Mouse (Mus musculus): ENCODE measurements at regions not wholly inside any gene's neighbourhood (a gene's known extent, or its start where the extent isn't known, plus 50 kb on each side); places are given as distances from the start of the nearest gene placed in this dataset.
A peak's percentile ranks its signal among the peaks of the same experiment; 100 is the strongest.

DNA sequence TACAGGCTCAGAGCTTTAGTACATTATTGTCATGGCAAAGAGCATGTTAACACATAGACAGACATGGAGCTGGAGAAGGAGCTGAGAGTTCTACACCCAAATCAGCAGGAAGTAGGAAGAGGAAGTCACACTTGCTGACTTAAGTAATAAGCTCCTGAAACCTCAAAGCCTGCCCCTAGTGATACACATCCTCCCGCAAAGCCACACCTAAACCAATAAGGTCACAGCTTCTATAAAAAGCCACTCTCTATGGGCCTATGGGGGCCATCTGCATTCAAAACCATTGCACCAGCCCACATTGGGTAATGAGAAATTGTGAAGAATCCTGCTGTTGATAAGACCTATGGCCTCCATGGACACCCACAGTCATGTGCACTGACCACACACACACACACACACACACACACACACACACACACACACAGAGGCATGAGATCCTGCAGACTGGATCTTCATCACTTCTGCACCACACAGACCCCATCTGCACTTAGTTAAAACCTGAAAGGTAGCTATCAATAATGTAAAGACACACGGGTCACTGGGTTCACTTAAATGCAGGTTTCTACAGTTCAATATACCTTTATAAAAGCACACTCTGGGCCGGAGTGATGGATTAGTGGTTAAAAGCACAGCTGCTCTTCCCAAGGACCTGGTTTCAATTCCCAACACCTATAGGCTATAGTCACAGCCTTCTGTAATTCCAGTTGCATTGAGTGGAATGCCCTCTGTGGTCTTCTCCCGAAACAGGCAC, 230.0 kb upstream of the Lrig3 start:
- H3K27ac ChIP-seq: no peak overlapping the region
- no peak for ATAC-seq

DNA sequence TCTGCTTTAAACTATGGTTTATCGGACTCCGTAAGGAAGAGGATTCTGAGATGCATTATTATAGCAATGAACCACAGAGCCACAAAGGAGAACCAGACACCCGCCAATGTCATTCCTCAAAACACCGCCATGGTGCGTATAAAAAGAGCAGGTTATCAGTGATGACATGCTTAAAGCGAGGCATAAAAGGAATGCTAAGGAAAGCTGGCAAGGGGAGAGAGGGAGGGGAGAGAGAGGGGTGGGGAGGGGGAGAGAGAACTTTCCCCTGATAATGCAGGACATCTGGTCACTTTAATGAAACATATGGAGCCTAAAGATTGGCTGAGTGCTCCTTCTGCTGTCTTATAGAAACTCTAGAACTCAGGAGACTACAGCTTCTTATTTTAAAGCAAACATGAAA, 222.8 kb upstream of the Lrig3 start:
- H3K4me1 ChIP-seq: no peaks in the 10 kb centered on the region
- no peak overlapping the region for H3K4me3 ChIP-seq
- no peaks in the 10 kb centered on the region for H3K9me3 ChIP-seq (replicated peaks)
- ATAC-seq: no peak
- no peaks in the 10 kb centered on the region for H3K27me3 ChIP-seq
- no peak overlapping the region for H3K9ac ChIP-seq
- H3K27ac ChIP-seq: no peak overlapping the region
- H3K4me2 ChIP-seq: no peak overlapping the region
- WGBS: 74% methylated on average over 6 of the region's 6 CpGs
- H3K36me3 ChIP-seq (ENCODE audit: poor library complexity, severe bottlenecking): no peaks in the 10 kb centered on the region

More for the DNA sequence above, 230.0 kb upstream of the Lrig3 start:
- Histone ChIP-seq H3K4me1 (no peaks in the 10 kb centered on the region), H3K4me2 (no peak overlapping the region), H3K9ac (no peak overlapping the region), H3K27me3 (no peaks in the 10 kb centered on the region), H3K9me3 (replicated peaks) (no peaks in the 10 kb centered on the region), H3K4me3 (no peak overlapping the region), H3K36me3 (ENCODE audit: poor library complexity, severe bottlenecking) (no peaks in the 10 kb centered on the region)
- 90% methylated on average over 4 of the region's 4 CpGs for WGBS

DNA sequence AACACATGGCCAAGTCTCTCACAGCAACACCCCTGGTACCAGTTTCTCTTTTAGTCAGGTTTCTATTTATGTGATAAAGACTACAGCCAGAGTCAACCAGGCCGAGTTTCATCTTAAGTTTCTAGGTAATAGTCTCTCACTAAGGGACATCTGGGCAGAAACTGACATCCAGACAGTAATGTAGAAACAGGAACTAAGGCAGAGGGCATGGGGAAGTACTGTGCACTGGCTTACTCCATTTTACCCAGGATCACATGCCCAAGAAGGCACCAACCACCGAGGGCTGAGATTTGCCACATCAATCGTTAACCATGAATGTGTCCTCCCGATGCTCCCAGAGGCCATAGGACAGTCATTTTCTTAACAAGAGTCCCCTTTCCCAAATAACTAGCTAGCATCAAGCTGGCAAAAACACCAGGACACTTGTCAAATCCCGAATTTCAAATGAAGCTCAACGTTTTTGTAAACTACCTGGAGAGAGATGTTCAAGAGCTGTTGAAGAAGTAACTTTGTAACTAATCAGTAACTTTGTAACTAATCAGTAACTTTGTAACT, 216.9 kb upstream of the Lrig3 start:
- 75% methylated on average over 6 of the region's 6 CpGs for WGBS
- no peaks in the 10 kb centered on the region for H3K9me3 ChIP-seq (replicated peaks)
- no peak overlapping the region for H3K4me2 ChIP-seq
- no peaks in the 10 kb centered on the region for H3K27me3 ChIP-seq
- H3K27ac ChIP-seq: no peak overlapping the region
- no peak for ATAC-seq
- H3K9ac ChIP-seq: no peak overlapping the region
- H3K4me1 ChIP-seq: no peaks in the 10 kb centered on the region
- no peak overlapping the region for H3K4me3 ChIP-seq
- no peaks in the 10 kb centered on the region for H3K36me3 ChIP-seq (ENCODE audit: poor library complexity, severe bottlenecking)

DNA sequence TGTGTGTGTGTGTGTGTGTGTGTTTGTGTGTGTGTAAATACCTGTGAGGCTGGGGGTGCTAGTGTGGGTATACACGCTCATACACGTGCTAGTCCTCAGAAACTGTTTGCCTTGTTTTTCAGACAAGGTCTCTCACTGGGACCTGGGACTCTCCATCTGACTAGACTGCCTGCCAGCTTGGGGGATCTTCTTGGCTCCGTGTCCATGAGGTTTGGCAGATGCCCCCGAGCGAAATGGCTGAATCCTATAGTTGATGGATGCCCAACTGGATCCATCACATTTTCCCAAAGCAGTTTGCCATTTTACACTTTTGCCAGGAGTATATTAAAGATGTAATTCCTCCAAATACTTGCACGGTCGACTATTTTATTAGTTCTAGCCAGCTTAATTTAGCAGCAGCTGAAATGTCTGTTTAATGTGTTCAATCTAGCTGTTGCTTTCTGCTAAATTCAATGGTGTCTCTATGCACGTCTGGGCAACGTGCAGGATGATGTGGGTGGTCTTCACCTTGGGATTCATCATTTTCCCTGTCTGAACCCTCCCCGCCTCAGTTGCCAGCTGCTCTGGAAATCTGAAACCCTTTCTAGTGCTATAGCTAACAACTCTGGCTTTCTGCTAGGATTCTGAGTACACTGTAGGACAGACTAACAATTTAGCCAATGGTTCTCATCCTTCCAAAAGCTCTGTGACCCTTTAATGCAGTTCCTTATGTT, 213.3 kb upstream of the Lrig3 start:
- Histone ChIP-seq H3K27me3 (no peaks in the 10 kb centered on the region), H3K4me2 (no peak overlapping the region), H3K27ac (no peak overlapping the region), H3K4me3 (no peak overlapping the region), H3K9me3 (replicated peaks) (no peaks in the 10 kb centered on the region), H3K4me1 (no peaks in the 10 kb centered on the region), H3K9ac (no peak overlapping the region), H3K36me3 (ENCODE audit: poor library complexity, severe bottlenecking) (no peaks in the 10 kb centered on the region)
- WGBS: 85% methylated on average over 10 of the region's 10 CpGs
- ATAC-seq: no peak

DNA sequence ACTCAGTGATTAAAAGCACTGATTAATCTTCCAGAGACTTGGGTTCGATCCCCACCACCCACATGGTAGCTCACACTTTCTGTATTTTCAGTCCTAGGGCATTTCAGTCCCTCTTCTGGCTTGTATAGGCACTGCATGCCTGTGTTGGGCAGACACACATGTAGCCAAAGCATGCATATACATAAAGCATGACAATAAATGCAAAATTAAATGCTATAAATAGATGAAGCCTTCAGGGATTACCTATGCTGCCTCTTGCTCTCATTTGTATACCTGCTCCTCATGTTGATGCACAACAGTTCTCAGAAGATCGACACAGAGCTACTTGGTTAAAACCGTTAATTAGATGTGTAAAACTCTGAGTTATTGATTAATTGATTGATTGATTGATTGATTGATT, 206.8 kb upstream of the Lrig3 start:
- WGBS: 92% methylated on average over 3 of the region's 3 CpGs

DNA sequence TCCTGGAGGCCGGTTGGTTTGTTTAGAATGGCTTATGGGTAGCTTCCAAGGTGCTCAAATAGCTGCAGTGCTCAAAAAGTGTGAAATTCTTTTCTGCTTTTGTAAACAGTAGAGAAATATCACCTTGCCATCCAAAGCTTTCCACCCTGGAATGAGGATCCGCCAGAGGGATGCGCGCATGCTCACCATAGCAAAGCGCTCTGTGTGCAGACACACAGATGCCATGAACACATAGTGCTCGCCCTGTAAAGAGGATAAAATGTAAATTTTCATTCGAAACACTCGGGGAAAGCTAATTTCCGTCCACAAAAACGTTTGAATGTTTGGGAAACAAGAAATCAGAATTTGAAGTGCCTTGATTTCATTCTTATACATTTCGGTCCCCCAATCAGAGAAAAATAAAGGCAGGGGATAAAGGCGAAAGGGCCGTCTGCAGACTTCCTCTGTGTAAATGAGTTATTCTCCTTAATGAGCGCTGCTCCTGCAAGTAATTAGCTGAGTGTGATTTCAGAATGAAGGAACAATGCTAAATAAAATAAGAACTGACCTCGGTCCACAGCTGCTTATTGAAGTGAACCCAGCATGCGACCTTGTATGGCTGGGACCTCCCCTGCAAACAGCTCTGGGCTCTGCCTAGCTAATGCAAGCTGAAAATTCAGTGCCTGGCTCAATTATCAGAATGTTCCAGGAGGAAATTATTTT, 203.4 kb upstream of the Lrig3 start:
- Histone ChIP-seq H3K36me3 (ENCODE audit: poor library complexity, severe bottlenecking) (no peaks in the 10 kb centered on the region), H3K4me1 (peaks cover 17% of the 10 kb centered on the region), H3K9ac (no peak overlapping the region), H3K4me2 (peak overlapping the region; percentile 3), H3K27me3 (no peaks in the 10 kb centered on the region), H3K9me3 (replicated peaks) (peaks cover 8% of the 10 kb centered on the region), H3K4me3 (no peak overlapping the region), H3K27ac (0 out of 2 replicates have a peak overlapping the region, but pooled peaks have one; percentile 27)
- peak; percentile 80 for ATAC-seq
- 38% methylated on average over 16 of the region's 16 CpGs for WGBS

More for the DNA sequence above, 206.8 kb upstream of the Lrig3 start:
- no peak for ATAC-seq
- H3K9me3 ChIP-seq (replicated peaks): peaks cover 8% of the 10 kb centered on the region
- H3K4me1 ChIP-seq: peaks cover 17% of the 10 kb centered on the region
- no peak overlapping the region for H3K4me3 ChIP-seq
- no peak overlapping the region for H3K27ac ChIP-seq
- no peak overlapping the region for H3K9ac ChIP-seq
- no peak overlapping the region for H3K4me2 ChIP-seq
- no peaks in the 10 kb centered on the region for H3K27me3 ChIP-seq
- H3K36me3 ChIP-seq (ENCODE audit: poor library complexity, severe bottlenecking): no peaks in the 10 kb centered on the region

DNA sequence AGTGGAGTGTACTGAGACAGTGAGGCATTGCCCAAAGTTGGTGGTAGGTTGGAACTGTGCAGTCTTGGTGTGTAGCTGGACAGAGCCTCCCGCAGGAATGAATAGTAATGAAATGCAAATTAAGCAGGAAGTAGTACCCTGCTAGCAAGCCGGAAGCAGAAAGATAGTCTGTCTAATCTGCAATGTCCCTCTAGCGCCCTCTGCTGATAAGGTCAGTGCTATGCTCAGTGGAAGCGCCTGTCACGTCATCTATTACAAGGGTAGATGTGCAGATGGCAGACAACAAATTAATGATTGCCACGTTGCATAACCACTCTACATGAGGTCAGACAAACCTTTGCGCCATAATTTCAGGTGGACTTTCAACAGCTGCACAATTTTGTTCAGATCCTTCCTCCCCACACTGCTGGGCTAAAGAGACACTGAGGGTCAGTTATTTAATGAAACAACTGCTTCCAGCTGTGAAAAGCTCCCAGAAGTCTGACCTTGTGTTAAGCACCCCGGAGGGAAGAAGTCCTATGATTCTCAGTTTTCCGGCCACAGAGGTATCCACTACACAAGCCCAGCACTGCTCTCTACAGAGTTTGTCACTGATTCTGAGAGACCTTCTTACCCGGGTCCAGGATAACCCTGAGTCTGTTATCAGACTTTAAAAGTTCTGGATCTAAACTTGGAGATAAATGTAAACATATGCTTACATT, 201.4 kb upstream of the Lrig3 start:
- no peak for ATAC-seq

DNA sequence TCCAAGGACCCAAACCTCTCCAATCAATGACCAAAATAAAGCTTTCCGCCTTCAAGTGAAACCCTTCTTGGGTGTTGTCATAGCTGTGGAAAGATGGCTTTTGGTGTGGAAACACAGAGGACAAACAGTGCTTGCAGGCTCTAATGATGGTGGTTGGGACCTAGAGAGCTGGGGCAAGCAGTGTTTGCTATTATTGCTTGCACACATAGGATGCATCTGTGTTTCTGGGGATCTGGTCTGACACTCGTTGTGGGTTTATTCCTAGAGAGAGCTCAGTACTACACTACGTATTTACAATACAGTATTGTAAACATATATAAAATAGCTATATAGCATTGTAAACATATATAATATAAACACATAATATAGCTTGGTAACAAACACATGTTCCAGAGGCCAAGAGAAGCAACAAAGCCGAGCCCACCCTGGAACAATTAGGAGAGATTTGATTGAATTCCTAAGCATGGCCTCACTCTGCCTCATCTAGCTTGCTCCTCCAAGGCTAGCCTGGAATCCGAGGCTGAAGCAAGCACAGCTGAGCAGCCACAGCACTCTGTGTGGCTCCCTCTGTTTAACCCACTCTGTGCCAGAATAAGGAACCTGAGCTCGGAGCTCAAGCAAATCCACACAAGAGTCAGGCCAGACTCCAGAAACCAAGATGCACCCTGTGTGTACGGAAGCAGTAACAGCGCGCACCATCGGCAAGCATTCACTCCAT, 200.7 kb upstream of the Lrig3 start:
- peaks cover 17% of the 10 kb centered on the region for H3K4me1 ChIP-seq
- no peak overlapping the region for H3K4me2 ChIP-seq
- no peaks in the 10 kb centered on the region for H3K36me3 ChIP-seq (ENCODE audit: poor library complexity, severe bottlenecking)
- H3K27me3 ChIP-seq: no peaks in the 10 kb centered on the region
- no peak overlapping the region for H3K9ac ChIP-seq
- no peak for ATAC-seq
- 79% methylated on average over 10 of the region's 10 CpGs for WGBS
- no peak overlapping the region for H3K4me3 ChIP-seq
- H3K27ac ChIP-seq: no peak overlapping the region
- H3K9me3 ChIP-seq (replicated peaks): peaks cover 8% of the 10 kb centered on the region

More for the DNA sequence above, 201.4 kb upstream of the Lrig3 start:
- no peak overlapping the region for H3K27ac ChIP-seq
- H3K27me3 ChIP-seq: no peaks in the 10 kb centered on the region
- WGBS: 64% methylated on average over 10 of the region's 10 CpGs
- H3K9me3 ChIP-seq (replicated peaks): peaks cover 8% of the 10 kb centered on the region
- H3K36me3 ChIP-seq (ENCODE audit: poor library complexity, severe bottlenecking): no peaks in the 10 kb centered on the region
- no peak overlapping the region for H3K4me3 ChIP-seq
- H3K9ac ChIP-seq: no peak overlapping the region
- peaks cover 17% of the 10 kb centered on the region for H3K4me1 ChIP-seq
- H3K4me2 ChIP-seq: no peak overlapping the region

DNA sequence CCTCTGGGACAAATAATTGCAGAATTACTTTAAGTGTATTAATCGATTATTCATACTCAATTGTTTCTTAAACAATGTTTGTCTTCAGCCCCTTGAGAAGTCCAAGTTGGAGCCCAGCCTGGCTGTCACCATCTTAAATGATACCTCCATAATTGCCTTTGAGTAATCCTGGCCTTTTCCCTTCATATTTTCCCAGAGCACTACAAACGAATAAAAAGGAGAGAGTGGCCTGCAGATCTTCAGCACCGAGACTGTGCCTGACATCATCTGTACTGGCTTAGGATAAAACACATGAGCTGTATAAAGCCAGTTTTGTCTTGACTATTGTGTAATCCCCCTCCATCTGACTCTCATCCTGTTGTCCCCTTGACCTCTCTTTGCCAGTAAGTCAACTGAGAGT, 197.7 kb upstream of the Lrig3 start:
- H3K4me3 ChIP-seq: no peak overlapping the region
- H3K36me3 ChIP-seq (ENCODE audit: poor library complexity, severe bottlenecking): no peaks in the 10 kb centered on the region
- no peak overlapping the region for H3K27ac ChIP-seq
- H3K4me2 ChIP-seq: no peak overlapping the region
- WGBS: 80% methylated on average over 3 of the region's 3 CpGs
- H3K4me1 ChIP-seq: peaks cover 11% of the 10 kb centered on the region
- H3K9me3 ChIP-seq (replicated peaks): no peaks in the 10 kb centered on the region
- no peak for ATAC-seq
- H3K9ac ChIP-seq: no peak overlapping the region
- no peaks in the 10 kb centered on the region for H3K27me3 ChIP-seq

DNA sequence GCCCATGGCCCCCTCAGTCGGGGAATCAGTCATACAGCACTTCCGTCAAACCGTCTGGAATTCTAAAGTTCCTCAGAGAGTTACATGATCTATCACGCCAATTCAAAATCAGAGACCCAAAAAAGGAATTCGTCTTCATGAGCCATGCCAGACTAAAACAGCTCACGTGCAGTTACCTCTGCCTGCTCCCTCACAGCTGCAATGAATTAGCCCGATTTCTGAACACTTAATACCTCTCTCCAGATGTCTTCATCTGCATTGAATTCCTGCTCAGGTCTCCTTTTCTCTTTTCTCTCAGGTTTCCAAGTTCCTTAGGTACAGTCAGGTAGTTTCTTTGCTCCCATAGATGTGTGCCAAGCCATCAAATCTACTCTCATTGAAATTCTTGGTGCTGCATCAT, 192.4 kb upstream of the Lrig3 start:
- no peak overlapping the region for H3K4me2 ChIP-seq
- no peak overlapping the region for H3K4me3 ChIP-seq
- 0 out of 2 replicates have a peak, but pooled peaks cover 5% of the 10 kb centered on the region for H3K4me1 ChIP-seq
- ATAC-seq: no peak
- 87% methylated on average over 7 of the region's 7 CpGs for WGBS
- H3K9me3 ChIP-seq (replicated peaks): no peaks in the 10 kb centered on the region
- H3K9ac ChIP-seq: no peak overlapping the region
- no peaks in the 10 kb centered on the region for H3K36me3 ChIP-seq (ENCODE audit: poor library complexity, severe bottlenecking)
- no peak overlapping the region for H3K27ac ChIP-seq
- no peaks in the 10 kb centered on the region for H3K27me3 ChIP-seq

DNA sequence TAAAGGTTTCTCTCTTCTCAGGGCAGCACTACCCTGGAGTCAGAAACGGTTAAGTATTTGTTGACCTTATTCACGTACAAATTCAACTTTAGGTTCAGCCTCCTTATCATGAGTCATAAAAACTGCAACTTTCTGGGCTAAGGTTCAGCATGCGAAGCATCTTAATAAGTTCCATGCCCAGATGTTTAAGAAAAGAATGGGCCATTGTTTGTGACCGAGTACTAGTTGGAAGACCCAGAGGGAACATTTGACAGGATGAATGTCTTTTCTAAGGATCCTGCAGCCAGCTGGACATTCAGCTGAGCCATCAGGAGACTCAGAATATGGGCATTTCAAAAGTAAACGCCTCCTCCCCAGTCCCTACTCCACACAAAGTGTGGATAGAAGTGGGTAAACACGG, 183.5 kb upstream of the Lrig3 start:
- 72% methylated on average over 6 of the region's 6 CpGs for WGBS
- Histone ChIP-seq H3K9me3 (replicated peaks) (no peaks in the 10 kb centered on the region), H3K36me3 (ENCODE audit: poor library complexity, severe bottlenecking) (no peaks in the 10 kb centered on the region), H3K9ac (no peak overlapping the region), H3K4me3 (no peak overlapping the region), H3K27me3 (peaks cover 3% of the 10 kb centered on the region), H3K4me2 (no peak overlapping the region), H3K4me1 (peaks cover 27% of the 10 kb centered on the region), H3K27ac (no peak overlapping the region)
- no peak for ATAC-seq
